Mouse (Mus musculus) gonadal fat pad, adult 2 months (tissue): ENCODE measurements around the gene Hdgf. TPM values are rescaled to one million over a fixed set of nuclear protein-coding genes. Genes with fewer than 3 reads are reported as not detected.
A peak's percentile ranks its signal among the peaks of the same experiment; 100 is the strongest.
"Not testable (repeated sequence)": the region's sequence is repeated elsewhere in the genome, so short reads cannot be mapped to it uniquely, and the experiment has no call there.

Experiments used
- DNase-seq: peaks from one replicate; pipeline ENCODE4 v3.0.0-alpha.2; 2012; ENCODE audit warnings: low read depth
- polyA plus RNA-seq: library from polyadenylated mRNA; depleted of rRNA; stranded (reverse); fragments of >200 nt; gene quantifications from 2 replicates; pipeline ENCODE4 v1.2.3, GENCODE M21; 2012; rRNA removed

Hdgf gene
- 78.3 and 87.9 TPM in 2 replicates for polyA plus RNA-seq

GRCm38 (mm10) chr3:87905880-87906485, at the start of gene Hdgf:
TSS of gene Hdgf (plus strand) at chr3:87906321.
- DNase-seq = no peak

- no peak for DNase-seq
Measured at GRCm38 (mm10) chr3:87857666-87858065, 48.5 kb upstream of the Hdgf start.

GRCm38 (mm10) chr3:87859813-87860212, 46.3 kb upstream of the Hdgf start:
- no peak for DNase-seq

DNA sequence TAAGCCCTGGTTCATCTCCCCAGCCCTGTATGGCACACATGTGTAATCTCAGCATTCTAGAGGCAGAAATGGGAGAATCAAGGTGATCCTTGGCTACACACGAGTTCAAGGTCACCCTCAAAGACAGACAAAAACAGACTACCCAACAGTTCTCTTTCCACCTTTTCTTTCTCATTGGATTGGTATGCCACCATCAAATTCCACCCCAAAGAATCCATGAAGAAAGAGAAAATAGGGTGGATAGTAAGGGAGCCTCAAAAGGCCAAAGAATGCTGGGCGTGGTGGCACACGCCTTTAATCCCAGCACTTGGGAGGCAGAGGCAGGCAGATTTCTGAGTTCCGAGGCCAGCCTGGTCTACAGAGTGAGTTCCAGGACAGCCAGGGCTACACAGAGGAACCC, 42.0 kb upstream of the Hdgf start:
- DNase-seq = not testable (repeated sequence)

DNA sequence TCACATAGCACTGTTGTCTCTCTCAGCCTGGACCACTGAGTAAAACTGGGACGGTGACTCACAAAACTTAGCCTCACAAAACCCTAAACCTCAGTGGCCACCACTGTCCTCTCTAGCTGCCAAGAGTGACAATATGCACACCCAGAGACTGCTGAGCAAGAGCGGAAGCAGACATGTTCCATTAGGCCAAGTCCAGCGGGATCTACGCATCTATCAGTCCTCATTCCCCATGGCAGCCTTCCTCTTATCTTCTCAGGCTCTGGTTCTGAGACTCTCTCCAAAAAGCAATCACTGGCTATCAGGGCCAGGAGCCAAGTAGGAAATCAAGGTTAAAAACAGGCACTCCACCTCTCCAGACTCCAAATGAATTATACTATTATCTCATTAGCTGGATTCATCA, 28.4 kb upstream of the Hdgf start:
- no peak for DNase-seq

DNA sequence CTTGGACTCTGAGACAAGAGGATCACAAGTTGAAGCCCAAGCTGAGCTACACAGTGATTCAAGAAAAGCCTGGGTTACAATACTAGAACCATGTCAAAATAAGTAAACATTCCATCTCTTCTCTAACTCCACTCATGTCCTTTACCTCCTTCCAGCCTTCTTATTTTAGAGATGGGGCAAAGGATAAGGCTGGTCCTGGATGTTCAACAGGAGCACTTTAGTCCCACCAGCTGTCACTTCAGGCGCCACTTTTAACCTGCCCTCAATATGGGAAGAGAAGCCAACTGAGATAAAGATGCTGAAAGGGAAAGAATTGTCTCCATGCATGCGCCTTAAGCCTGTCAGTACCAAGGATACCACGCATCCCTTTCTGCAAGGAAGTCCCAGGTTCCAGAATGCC, 21.8 kb upstream of the Hdgf start:
- no peak for DNase-seq

- DNase-seq = no peak
Measured at GRCm38 (mm10) chr3:87884708-87885251, 21.3 kb upstream of the Hdgf start.

GRCm38 (mm10) chr3:87885281-87886003, 20.7 kb upstream of the Hdgf start, which contains the start of gene Prcc:
TSS of gene Prcc (minus strand) at chr3:87885608.
- peak; percentile 100 for DNase-seq

GRCm38 (mm10) chr3:87886004-87886365, 20.1 kb upstream of the Hdgf start:
- no peak for DNase-seq

DNA sequence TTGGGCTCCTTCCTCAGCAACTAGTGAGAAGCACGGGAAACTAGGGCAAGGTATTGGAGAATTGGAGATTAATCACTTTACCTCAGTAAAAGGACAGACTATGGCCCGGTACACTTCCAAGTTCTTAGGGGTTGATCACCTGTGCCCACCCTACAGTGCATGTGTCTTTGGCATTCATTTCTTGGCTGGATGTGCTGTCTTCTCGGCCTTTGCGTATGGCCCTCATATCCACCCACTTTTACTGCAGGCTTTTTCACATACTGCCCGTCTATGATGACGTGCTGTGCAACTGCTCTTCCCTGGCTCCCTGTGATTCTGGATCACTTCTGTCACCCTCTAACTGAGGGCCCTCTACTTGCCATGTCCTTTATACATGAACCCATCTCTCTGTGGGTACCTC, 19.7 kb upstream of the Hdgf start:
- no peak for DNase-seq

GRCm38 (mm10) chr3:87887400-87887799, 18.7 kb upstream of the Hdgf start:
- DNase-seq = not testable (repeated sequence)

DNA sequence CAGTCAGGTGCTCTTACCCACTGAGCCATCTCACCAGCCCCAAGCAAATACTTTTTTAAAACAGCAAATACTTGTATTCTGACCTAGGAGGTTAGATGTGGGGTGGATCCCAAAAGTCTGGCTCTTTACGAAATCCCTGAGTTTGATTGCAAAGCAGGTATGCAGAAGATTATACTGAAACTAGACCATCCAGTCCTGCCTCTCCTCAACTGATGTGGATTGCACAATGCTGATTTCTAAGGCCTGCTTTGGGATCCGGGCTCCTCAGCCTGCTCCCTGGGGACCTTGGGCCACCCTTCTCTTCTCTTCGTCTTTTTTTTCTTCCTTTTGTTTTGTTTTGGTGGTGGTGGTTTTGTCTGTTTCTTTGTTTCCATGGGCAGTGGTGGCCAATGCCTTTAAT, 14.6 kb upstream of the Hdgf start:
- no peak for DNase-seq

DNA sequence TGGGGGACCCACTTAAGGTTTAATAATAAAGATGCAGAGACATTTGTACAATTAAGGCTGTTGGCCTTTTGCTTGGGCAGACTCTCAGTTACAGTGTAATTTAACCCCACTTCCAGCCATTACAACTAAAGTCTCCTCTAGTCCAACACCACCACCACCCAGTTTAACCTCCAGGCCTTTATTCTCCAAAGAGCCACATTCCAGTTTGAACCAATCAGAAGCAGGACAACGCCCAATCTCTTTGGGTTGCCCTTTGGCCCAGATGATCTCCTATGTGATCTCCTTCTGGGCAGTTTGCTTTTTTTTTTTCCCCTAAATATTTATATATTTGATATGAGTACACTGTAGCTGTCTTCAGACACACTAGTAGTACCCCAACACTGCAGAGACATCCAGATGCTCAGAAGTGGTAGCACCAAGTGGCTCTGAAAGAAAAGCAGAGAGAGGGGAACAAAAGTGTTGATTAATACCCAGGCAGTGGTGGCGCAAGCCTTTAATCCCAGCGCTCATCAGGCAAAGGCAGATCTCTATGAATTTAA, 12.7 kb upstream of the Hdgf start:
- no peak for DNase-seq

- no peak for DNase-seq
Measured at GRCm38 (mm10) chr3:87899266-87899665, 6.9 kb upstream of the Hdgf start.

DNA sequence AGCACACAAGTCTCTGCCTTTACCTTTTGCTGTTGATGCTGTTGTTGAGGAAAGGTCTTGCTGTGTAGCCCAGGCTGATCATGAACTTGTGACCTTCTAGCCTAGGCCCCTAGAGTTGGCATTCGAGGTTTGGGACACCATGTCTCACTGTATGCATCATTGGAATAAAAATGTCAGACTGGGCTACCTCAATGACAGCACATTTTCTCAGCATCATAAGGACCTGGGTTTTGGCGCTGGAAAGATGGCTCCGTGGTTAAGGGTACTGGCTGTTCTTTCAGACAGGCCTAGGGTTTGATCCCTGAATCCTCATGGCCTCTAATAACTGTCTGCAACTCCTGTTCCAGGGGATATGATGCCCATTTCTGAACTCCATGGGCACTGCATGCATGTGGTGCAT, 6.3 kb upstream of the Hdgf start:
- no peak for DNase-seq

DNA sequence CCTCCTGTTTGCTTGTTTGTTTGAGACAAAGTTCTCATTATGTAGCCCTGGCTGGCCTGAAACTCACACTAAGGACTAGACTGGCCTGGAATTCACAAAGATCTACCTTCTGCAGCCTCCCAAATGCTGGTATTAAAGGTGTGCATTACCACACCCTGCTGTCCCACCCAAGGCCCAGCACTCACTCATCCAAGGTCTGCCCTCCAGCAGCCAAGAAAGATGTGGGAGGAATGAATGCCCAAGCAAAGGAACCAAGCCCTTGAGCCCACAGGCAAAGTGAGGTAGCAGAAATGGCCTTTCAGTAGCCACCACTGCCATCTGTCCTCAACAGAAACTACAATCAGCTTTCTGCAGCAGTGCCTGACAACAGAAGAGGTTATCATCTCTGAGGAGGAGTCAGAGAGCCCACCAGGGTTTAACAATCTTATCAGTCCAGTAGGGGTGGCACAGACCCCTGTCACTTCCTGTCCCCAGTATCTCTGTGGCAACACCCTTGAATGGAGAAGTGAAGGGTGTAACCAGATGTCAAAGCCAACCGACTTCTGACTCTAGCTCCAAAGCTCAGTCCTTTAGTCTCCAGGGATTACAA, 5.0 kb upstream of the Hdgf start:
- DNase-seq = no peak

DNA sequence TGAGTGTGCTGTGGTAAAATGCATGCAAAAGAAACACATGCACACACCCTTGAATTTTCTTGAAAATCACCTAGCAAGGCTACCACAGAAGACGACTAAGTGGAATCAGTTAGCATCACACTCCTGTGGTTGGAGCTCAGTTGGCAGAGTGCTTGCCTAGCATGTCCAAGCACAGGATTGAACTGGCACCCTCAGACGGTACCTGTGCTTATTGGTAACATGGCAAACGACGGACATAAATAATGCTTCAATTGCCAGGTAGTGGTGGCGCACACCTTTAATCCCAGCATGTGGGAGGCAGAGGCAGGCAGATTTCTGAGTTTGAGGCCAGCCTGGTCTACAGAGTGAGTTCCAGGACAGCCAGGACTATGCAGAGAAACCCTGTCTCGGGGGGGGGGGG, 4.2 kb upstream of the Hdgf start:
- DNase-seq = not testable (repeated sequence)

DNA sequence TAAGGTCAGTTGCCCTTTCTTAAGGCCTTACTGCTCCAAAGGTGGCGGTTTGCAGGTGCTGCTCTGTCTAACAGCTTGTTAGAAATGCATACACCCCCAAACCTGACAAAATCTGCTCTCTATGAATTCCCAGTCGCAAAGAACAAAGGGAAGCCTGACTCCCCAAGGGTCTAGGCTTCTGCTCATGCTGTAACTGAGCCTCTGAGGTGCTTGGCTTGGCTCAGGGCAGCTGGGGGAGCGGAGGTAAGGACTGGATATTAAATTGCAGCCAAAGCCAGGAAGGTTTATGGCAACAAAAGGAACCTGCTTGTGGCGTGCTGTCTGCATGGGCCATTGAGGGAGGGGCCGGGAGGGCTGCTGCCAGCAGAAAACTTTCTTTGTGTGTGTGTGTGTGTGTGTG, 2.3 kb upstream of the Hdgf start:
- no peak for DNase-seq

GRCm38 (mm10) chr3:87906601-87906980, 470 bp downstream of the Hdgf start:
- DNase-seq = no peak

- DNase-seq = no peak
Measured at GRCm38 (mm10) chr3:87906981-87907857, 1.1 kb downstream of the Hdgf start.

- DNase-seq = no peak
Measured at GRCm38 (mm10) chr3:87907906-87908305, 1.8 kb downstream of the Hdgf start.

- DNase-seq = no peak
Measured at GRCm38 (mm10) chr3:87909381-87909780, 3.3 kb downstream of the Hdgf start.
